Mouse (Mus musculus): ENCODE results near the gene Sln. TPM values are rescaled to one million over a fixed set of nuclear protein-coding genes. Genes with fewer than 3 reads are reported as not detected.

The Sln gene
- polyA plus RNA-seq, 1 experiment from 2014 or later: not detected

DNA sequence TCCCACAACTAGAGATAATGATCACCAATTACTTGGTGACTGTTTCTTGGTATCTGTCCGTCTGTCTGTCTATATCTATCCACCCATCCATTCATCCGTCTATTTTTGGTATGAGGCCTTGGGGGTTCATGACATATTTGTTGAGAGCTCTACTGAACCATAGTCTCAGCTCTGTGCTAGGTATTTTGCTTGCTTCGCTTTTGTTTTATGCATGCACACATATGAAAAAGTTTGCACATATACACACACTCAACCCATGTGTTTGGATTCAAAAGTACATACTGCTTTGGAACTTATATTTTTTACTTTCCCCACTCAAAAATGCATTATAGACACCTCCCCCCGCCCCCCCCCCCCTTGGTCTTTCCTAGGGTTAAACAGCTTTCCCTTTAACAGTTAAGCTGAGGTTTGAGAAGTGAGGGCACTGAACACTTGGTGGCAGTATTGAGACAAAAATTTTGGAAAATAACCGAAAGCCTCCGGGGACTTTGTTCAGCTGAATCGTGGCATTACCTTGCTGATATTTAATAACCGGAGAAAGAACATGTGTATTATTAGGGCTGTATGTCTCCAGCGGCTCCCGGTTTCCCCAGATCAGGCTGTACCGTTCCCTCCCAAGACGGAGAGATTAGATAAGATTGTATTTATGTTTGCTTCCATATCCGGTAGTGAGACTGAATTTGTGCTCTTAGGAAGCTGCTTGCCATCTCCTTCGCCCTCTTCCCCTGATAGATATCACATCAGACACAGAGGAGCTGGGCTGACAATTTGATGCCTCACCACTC lies 20.7 kb upstream of the Sln start:
- Histone ChIP-seq H3K4me2 (ENCODE audit: low read length) (peak overlapping the region; percentile 67), H3K4me1 (replicated peaks; ENCODE audit: insufficient read depth, low read length) (no peaks in the 10 kb centered on the region), H3K9me3 (replicated peaks; ENCODE audit: low read length) (no peaks in the 10 kb centered on the region), H3K36me3 (ENCODE audit: insufficient read depth, low read length) (no peaks in the 10 kb centered on the region), H3K4me3 (replicated peaks; ENCODE audit: low read depth, low read length) (peak overlapping the region; percentile 46), H3K27me3 (ENCODE audit: insufficient read depth, low read length) (no peaks in the 10 kb centered on the region), H3K9ac (ENCODE audit: low read depth, low read length) (peak overlapping the region; percentile 54), H3K27ac (no peak overlapping the region)
- peak; percentile 59 for TF ChIP-seq CTCF (IDR thresholded peaks at IDR 0.05; ENCODE audit: low read depth)
- DNase-seq (ENCODE audit: low spot score) (peak; percentile 79), ATAC-seq (replicated peaks; ENCODE audit: low FRiP score, low read depth) (no peak)
- 18% methylated on average over 14 of the region's 14 CpGs for WGBS

DNA sequence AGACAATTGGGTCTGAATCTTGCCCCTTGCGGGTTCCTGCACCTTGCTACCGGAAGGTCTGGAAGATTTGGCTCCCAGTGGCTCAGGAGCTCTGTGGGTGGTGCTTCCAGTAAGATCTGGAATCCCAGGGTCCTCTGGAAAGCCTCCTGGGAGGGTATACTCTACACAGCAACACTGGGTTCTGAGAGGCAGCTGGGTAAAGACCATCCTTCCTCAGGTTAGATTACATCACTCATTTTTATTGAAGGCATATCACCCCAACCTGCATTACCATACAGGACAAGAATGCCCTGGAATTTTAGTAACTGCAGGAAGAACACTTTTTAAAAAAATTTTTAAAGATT lies 20.1 kb upstream of the Sln start:
- WGBS: 32% methylated on average over 2 of the region's 2 CpGs

DNA sequence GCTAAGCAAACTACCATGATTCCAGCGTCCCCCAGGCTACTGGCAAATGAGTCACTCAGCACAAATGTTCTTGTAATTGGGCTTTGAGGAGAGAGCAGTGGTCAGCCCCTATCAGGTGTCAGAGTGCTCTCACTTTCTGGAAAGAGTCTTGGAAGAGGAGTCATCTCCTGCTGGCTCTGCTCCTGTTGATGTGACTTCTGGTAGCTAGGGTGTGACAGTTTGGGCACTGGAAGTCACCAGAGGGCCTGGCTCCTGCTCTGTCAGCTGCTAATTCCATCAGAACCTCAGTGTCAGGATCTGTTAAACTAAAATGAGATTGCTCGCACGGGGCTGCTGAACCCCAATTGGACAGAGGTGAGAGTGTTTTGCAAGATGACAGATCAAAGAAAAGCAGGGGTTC lies 14.9 kb upstream of the Sln start:
- no peak for ATAC-seq (replicated peaks; ENCODE audit: low FRiP score, low read depth)
- 33% methylated on average over 3 of the region's 3 CpGs for WGBS
- no peak overlapping the region for H3K4me2 ChIP-seq (ENCODE audit: low read length)
- H3K27ac ChIP-seq: no peak overlapping the region
- no peaks in the 10 kb centered on the region for H3K27me3 ChIP-seq (ENCODE audit: insufficient read depth, low read length)
- H3K4me1 ChIP-seq (replicated peaks; ENCODE audit: insufficient read depth, low read length): no peaks in the 10 kb centered on the region
- no peaks in the 10 kb centered on the region for H3K9me3 ChIP-seq (replicated peaks; ENCODE audit: low read length)
- no peak overlapping the region for H3K4me3 ChIP-seq (replicated peaks; ENCODE audit: low read depth, low read length)
- no peak overlapping the region for H3K9ac ChIP-seq (ENCODE audit: low read depth, low read length)
- DNase-seq (ENCODE audit: low spot score): no peak
- H3K36me3 ChIP-seq (ENCODE audit: insufficient read depth, low read length): no peaks in the 10 kb centered on the region
- no peak for TF ChIP-seq CTCF (IDR thresholded peaks at IDR 0.05; ENCODE audit: low read depth)

More for the DNA sequence above, 20.1 kb upstream of the Sln start:
- ATAC-seq (replicated peaks; ENCODE audit: low FRiP score, low read depth) (no peak), DNase-seq (ENCODE audit: low spot score) (no peak)
- Histone ChIP-seq H3K4me3 (replicated peaks; ENCODE audit: low read depth, low read length) (peak overlapping the region; percentile 46), H3K36me3 (ENCODE audit: insufficient read depth, low read length) (no peaks in the 10 kb centered on the region), H3K4me2 (ENCODE audit: low read length) (peak overlapping the region; percentile 67), H3K4me1 (replicated peaks; ENCODE audit: insufficient read depth, low read length) (no peaks in the 10 kb centered on the region), H3K9me3 (replicated peaks; ENCODE audit: low read length) (no peaks in the 10 kb centered on the region), H3K27ac (no peak overlapping the region), H3K9ac (ENCODE audit: low read depth, low read length) (peak overlapping the region; percentile 54), H3K27me3 (ENCODE audit: insufficient read depth, low read length) (no peaks in the 10 kb centered on the region)
- TF ChIP-seq CTCF (IDR thresholded peaks at IDR 0.05; ENCODE audit: low read depth): no peak

DNA sequence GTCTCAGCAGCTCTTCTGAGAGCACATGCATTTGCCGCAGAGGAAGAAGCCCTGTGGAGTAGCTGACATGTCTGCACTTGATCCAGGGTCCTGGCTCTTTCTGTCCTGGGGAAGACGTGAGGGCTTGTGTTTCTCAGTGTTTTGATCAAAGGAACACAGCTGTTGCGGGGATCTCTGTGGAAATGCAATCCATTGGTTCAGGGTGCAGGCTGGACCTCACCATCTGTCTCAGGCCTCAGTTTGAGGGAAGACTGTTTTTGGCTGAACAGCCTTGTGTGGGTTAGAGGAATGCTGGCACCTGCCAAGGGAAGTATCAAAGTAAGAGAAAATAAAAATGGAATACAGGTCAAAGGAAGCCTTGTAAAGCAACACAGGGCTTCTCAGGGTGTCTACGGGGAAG lies 14.0 kb upstream of the Sln start:
- ATAC-seq (replicated peaks; ENCODE audit: low FRiP score, low read depth) (no peak), DNase-seq (ENCODE audit: low spot score) (no peak)
- Histone ChIP-seq H3K9me3 (replicated peaks; ENCODE audit: low read length) (no peaks in the 10 kb centered on the region), H3K36me3 (ENCODE audit: insufficient read depth, low read length) (no peaks in the 10 kb centered on the region), H3K4me2 (ENCODE audit: low read length) (no peak overlapping the region), H3K27ac (no peak overlapping the region), H3K9ac (ENCODE audit: low read depth, low read length) (no peak overlapping the region), H3K27me3 (ENCODE audit: insufficient read depth, low read length) (no peaks in the 10 kb centered on the region), H3K4me3 (replicated peaks; ENCODE audit: low read depth, low read length) (no peak overlapping the region), H3K4me1 (replicated peaks; ENCODE audit: insufficient read depth, low read length) (no peaks in the 10 kb centered on the region)
- WGBS: 57% methylated on average over 4 of the region's 4 CpGs
- no peak for TF ChIP-seq CTCF (IDR thresholded peaks at IDR 0.05; ENCODE audit: low read depth)

DNA sequence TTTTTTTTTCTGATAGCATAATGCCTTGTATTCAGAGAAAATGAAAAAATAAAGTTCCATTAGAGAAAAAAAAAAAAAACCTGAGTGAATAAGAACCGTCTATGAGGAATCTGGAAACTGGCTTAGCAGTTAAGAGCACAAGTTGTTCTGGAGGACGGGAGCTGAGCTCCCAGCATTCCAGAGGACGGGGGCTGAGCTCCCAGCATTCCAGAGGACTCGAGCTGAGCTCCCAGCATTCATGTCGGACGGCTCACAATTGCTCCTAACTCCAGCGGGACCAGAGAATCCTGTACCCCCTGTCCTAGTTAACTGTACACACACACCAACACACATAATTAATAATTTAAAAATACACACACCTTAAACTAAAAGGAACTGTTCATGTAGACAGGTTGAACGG lies 11.1 kb upstream of the Sln start:
- WGBS: 69% methylated on average over 8 of the region's 8 CpGs
- TF ChIP-seq CTCF (IDR thresholded peaks at IDR 0.05; ENCODE audit: low read depth): no peak

DNA sequence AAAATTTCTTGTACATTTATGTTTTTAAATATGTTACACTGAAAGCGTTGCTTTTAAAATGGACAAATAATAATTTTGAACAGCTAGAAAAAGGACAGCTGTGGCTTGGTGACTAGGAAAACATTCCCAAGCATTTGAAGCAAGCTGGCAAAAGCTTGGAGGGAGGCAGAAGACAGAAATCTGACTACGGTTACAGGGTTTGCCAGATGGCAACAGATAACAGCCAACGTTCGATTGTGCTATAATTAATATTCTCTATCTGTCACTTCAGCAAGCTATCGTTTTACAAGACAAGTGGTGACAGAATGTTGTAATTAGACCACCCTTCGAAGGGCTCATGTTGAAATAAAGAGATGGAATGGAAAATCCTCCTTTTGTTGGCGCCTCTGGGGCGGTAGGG lies 1.4 kb upstream of the Sln start:
- H3K36me3 ChIP-seq (ENCODE audit: insufficient read depth, low read length): no peaks in the 10 kb centered on the region
- 46% methylated on average over 8 of the region's 8 CpGs for WGBS
- ATAC-seq (replicated peaks; ENCODE audit: low FRiP score, low read depth) (no peak), DNase-seq (ENCODE audit: low spot score) (no peak)
- H3K9me3 ChIP-seq (replicated peaks; ENCODE audit: low read length): no peaks in the 10 kb centered on the region
- H3K27ac ChIP-seq: no peak overlapping the region
- H3K4me1 ChIP-seq (replicated peaks; ENCODE audit: insufficient read depth, low read length): no peaks in the 10 kb centered on the region
- no peak overlapping the region for H3K4me2 ChIP-seq (ENCODE audit: low read length)
- H3K27me3 ChIP-seq (ENCODE audit: insufficient read depth, low read length): no peaks in the 10 kb centered on the region
- no peak overlapping the region for H3K9ac ChIP-seq (ENCODE audit: low read depth, low read length)
- TF ChIP-seq CTCF (IDR thresholded peaks at IDR 0.05; ENCODE audit: low read depth): no peak
- no peak overlapping the region for H3K4me3 ChIP-seq (replicated peaks; ENCODE audit: low read depth, low read length)

More for the DNA sequence above, 11.1 kb upstream of the Sln start:
- Histone ChIP-seq H3K9me3 (replicated peaks; ENCODE audit: low read length) (no peaks in the 10 kb centered on the region), H3K9ac (ENCODE audit: low read depth, low read length) (no peak overlapping the region), H3K4me2 (ENCODE audit: low read length) (no peak overlapping the region), H3K4me3 (replicated peaks; ENCODE audit: low read depth, low read length) (no peak overlapping the region), H3K4me1 (replicated peaks; ENCODE audit: insufficient read depth, low read length) (no peaks in the 10 kb centered on the region), H3K27ac (no peak overlapping the region), H3K27me3 (ENCODE audit: insufficient read depth, low read length) (no peaks in the 10 kb centered on the region), H3K36me3 (ENCODE audit: insufficient read depth, low read length) (no peaks in the 10 kb centered on the region)
- ATAC-seq (replicated peaks; ENCODE audit: low FRiP score, low read depth) (no peak), DNase-seq (ENCODE audit: low spot score) (no peak)

DNA sequence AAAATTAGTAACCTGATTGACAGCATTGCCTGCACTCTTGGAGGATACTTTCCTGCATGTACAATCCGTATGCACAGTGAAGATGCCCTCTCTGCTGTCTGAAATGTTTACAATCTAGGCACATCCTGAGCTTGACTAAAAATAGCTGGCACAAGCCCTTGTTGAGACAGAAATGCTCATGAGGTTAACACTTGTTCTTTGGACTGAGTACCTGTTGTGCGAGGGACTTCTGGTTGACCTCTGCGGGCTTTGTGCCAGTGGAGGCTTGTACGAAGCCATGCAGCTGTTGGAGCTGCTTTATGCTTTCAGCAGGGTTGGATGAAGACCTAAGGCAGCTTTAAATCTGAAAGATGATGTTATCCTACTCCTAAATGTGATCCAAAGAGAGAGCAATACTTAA lies 2.2 kb downstream of the Sln start:
- Histone ChIP-seq H3K27ac (no peak overlapping the region), H3K36me3 (ENCODE audit: insufficient read depth, low read length) (no peaks in the 10 kb centered on the region), H3K27me3 (ENCODE audit: insufficient read depth, low read length) (no peaks in the 10 kb centered on the region), H3K4me3 (replicated peaks; ENCODE audit: low read depth, low read length) (no peak overlapping the region), H3K9ac (ENCODE audit: low read depth, low read length) (no peak overlapping the region), H3K4me2 (ENCODE audit: low read length) (no peak overlapping the region), H3K9me3 (replicated peaks; ENCODE audit: low read length) (no peaks in the 10 kb centered on the region), H3K4me1 (replicated peaks; ENCODE audit: insufficient read depth, low read length) (no peaks in the 10 kb centered on the region)
- DNase-seq (ENCODE audit: low spot score): no peak
- 77% methylated on average over 4 of the region's 4 CpGs for WGBS
- ATAC-seq (replicated peaks; ENCODE audit: low FRiP score, low read depth): no peak
- TF ChIP-seq CTCF (IDR thresholded peaks at IDR 0.05; ENCODE audit: low read depth): no peak

Measured in kidney, postnatal 0 days (tissue).